Mouse (Mus musculus) MEL (cell line): ENCODE measurements around the gene Riok2. TPM values are rescaled to one million over a fixed set of nuclear protein-coding genes. Genes with fewer than 3 reads are reported as not detected.

Experiments
- DNase-seq: peaks from one replicate; pipeline ENCODE4 v3.0.0; 2011; ENCODE audit warnings: low read depth, low spot score
- H3K27ac ChIP-seq: 2 replicates; pipeline ENCODE4 v1.5.1; 2012; ENCODE audit warnings: low read depth, mild to moderate bottlenecking, control low read depth, low read length, moderate library complexity; ENCODE audit not compliant: control insufficient read depth
- H3K27me3 ChIP-seq, 2 experiments: fragments of 150-350 bp in 1 of 2; sonication (generic) in 1 of 2; 2 replicates each; pipeline ENCODE4 v1.6.1; 2012; ENCODE audit warnings: low read length in 2 of 2, mild to moderate bottlenecking in 2 of 2, improper control_type of control experiment in 1 of 2, moderate library complexity in 1 of 2; ENCODE audit not compliant: insufficient read depth in 2 of 2, control insufficient read depth in 1 of 2
- H3K36me3 ChIP-seq, 2 experiments: 2 replicates each; pipeline ENCODE4 v1.6.1; 2012 to 2014; ENCODE audit warnings: low read length in 2 of 2, improper control_type of control experiment in 1 of 2, inconsistent platforms in 1 of 2, mild to moderate bottlenecking in 1 of 2; ENCODE audit not compliant: insufficient read depth in 2 of 2, control insufficient read depth in 1 of 2
- H3K4me1 ChIP-seq, 2 experiments: fragments of 150-350 bp in 1 of 2; sonication (generic) in 1 of 2; 2 replicates each; pipeline ENCODE4 v1.6.1; 2012; ENCODE audit warnings: low read length in 2 of 2, improper control_type of control experiment in 1 of 2, mild to moderate bottlenecking in 1 of 2; ENCODE audit not compliant: insufficient read depth in 2 of 2, control insufficient read depth in 1 of 2
- H3K4me3 ChIP-seq, 2 experiments: fragments of 150-350 bp in 1 of 2; sonication (generic) in 1 of 2; 2 replicates each; pipeline ENCODE4 v1.5.1; 2012; ENCODE audit warnings: low read depth in 2 of 2, low read length in 2 of 2, mild to moderate bottlenecking in 2 of 2, moderate library complexity in 2 of 2, control low read depth in 1 of 2, improper control_type of control experiment in 1 of 2; ENCODE audit not compliant: control insufficient read depth in 1 of 2, insufficient read depth in 1 of 2
- H3K79me2 ChIP-seq: 2 replicates; pipeline ENCODE4 v1.6.1; 2012; ENCODE audit warnings: mild to moderate bottlenecking, low read length, moderate library complexity; ENCODE audit not compliant: control insufficient read depth, poor library complexity, insufficient read depth
- H3K9ac ChIP-seq: 2 replicates; pipeline ENCODE4 v1.6.1; 2012; ENCODE audit warnings: low read depth, mild to moderate bottlenecking, control low read depth, low read length, moderate library complexity; ENCODE audit not compliant: control insufficient read depth, poor library complexity, severe bottlenecking
- H3K9me3 ChIP-seq: fragments of 150-350 bp; sonication (generic); replicated peaks from 2 replicates; pipeline ENCODE4 v1.6.1; 2012; ENCODE audit warnings: mild to moderate bottlenecking, low read length, improper control_type of control experiment, moderate library complexity; ENCODE audit not compliant: insufficient read depth
- RAD21 ChIP-seq: IDR thresholded peaks from 2 replicates; pipeline ENCODE4 v1.6.1; 2011; ENCODE audit warnings: mild to moderate bottlenecking, low read depth, low read length, improper control_type of control experiment
- ZNF384 ChIP-seq: IDR thresholded peaks from 2 replicates; pipeline ENCODE4 v1.6.1; 2012; ENCODE audit warnings: low read depth, mild to moderate bottlenecking, inconsistent platforms, low read length, improper control_type of control experiment
- polyA plus RNA-seq, 2 experiments: library from polyadenylated mRNA; stranded (reverse) in 1 of 2; unstranded in 1 of 2; fragments of >175 nt in 1 of 2; fragments of >200 nt in 1 of 2; gene quantifications; 2 replicates each; pipeline versions ENCODE4 v1.2.1 to v1.2.4; 2012; ENCODE audit warnings: low replicate concordance in 2 of 2, low read depth in 1 of 2; ENCODE audit not compliant: insufficient read length in 2 of 2, insufficient read depth in 1 of 2, missing spikeins in 1 of 2
- total RNA-seq: library from RNA; depleted of rRNA; stranded (reverse); fragments of 300-350 nt; gene quantifications from 2 replicates; pipeline ENCODE4 v1.2.3, GENCODE M21; 2012; rRNA removed

Riok2 gene
- total and polyA plus RNA-seq, 3 experiments = 43.3 to 47.3 TPM; not detected in 1

- no peaks in the 10 kb centered on the region for H3K9me3 ChIP-seq
These were observed 70.3 kb downstream of the Riok2 start for GRCm38 (mm10) chr17:17444297-17444886.

More at GRCm38 (mm10) chr17:17444297-17444886, 70.3 kb downstream of the Riok2 start:
- TF ChIP-seq ZNF384 = 0 out of 2 replicates have a peak, but pooled peaks have one; percentile 7
- TF ChIP-seq RAD21 = no peak
- Histone ChIP-seq H3K4me3 (no peak overlapping the region), H3K36me3 (no peaks in the 10 kb centered on the region; a peak in 1 of 4 replicates), H3K79me2 (no peaks in the 10 kb centered on the region), H3K27me3 (no peaks in the 10 kb centered on the region), H3K27ac (no peak overlapping the region), H3K9ac (no peak overlapping the region), H3K4me1 (peaks cover 0 to 2% of the 10 kb centered on the region in 2 experiments; a peak in 1 of 4 replicates)
- DNase-seq = peak; percentile 65

Other genes starting within 250 kb of the Riok2 start
- not detected in 2 replicates for gene Lix1, start 28.4 kb downstream of the Riok2 start, total RNA-seq
- not detected for gene Lix1, start 28.4 kb downstream of the Riok2 start, polyA plus RNA-seq